Mouse (Mus musculus): ENCODE data around the gene Rimbp2. TPM values are rescaled to one million over a fixed set of nuclear protein-coding genes. Genes with fewer than 3 reads are reported as not detected.
A peak's percentile ranks its signal among the peaks of the same experiment; 100 is the strongest.

Gene Rimbp2
- polyA plus RNA-seq (2015; fragmentation: Nextera tagmentation; extraction: Ambion mirVana) = 0.04 and 0.53 TPM in 2 replicates

DNA sequence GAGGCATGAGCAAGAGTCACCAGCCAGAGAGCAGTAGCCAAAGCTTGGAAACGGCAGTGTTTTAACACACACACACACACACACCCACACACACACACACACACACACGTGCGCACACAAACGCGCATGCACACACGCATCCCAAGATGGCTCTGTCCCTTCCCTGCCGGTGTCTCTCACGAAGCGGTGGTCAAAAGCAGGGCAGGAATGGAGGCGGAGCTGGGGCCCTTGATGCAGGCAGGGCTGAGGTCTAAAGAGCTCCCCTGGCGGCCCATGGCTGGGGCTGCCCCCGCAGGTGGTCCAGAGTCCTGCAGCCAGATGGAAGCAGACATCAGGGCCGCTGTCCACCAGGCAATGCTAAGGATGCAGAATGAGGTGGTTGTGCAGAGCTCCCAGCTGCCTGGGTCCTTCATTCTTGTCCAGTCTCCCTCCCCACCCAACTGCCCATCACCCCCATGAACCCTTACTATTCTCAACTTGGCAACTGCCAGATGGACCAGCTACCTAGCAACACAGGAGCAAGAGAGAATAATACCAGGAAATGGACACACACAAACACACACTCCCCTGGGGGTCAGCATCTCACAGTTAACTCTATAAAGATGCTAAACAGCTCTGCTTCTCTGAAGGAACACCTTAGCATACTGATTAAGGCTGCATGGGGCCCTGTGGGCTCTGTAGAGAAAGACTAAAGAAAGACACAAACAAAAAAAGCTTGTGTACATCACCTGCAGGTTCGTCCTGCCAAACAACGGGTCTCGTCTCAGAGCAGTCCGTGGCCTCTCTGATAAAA is at the start of gene Rimbp2:
Gene Rimbp2, minus strand, starts transcription at position 209 of the 793 bp plus-strand sequence.
- 11% methylated on average over 17 of the region's 17 CpGs for WGBS
- H3K27me3 ChIP-seq (ENCODE audit: insufficient read depth, low read length) = peaks cover 15% of the 10 kb centered on the region
- H3K9ac ChIP-seq (replicated peaks; ENCODE audit: low read length) = 0 out of 2 replicates have a peak within 1 kb of the TSS, but pooled peaks have one; percentile 8
- no peaks in the 10 kb centered on the region for H3K36me3 ChIP-seq (ENCODE audit: insufficient read depth, low read length)
- peaks cover 7% of the 10 kb centered on the region; the same call in 1 of the 2 replicates for H3K4me1 ChIP-seq (ENCODE audit: insufficient read depth, low read length)
- peak within 1 kb of the TSS; percentile 66 for H3K4me2 ChIP-seq (replicated peaks; ENCODE audit: low read depth, low read length)
- ATAC-seq (ENCODE audit: low FRiP score, low TSS enrichment) = peak; percentile 84; the same call in 1 of the 2 replicates
- no peak within 1 kb of the TSS for H3K27ac ChIP-seq (ENCODE audit: low read length)
- peaks cover 3% of the 10 kb centered on the region; the same call in 1 of the 2 replicates for H3K9me3 ChIP-seq (ENCODE audit: low read length)
- peak within 1 kb of the TSS; percentile 40 for H3K4me3 ChIP-seq (ENCODE audit: low read length)

DNA sequence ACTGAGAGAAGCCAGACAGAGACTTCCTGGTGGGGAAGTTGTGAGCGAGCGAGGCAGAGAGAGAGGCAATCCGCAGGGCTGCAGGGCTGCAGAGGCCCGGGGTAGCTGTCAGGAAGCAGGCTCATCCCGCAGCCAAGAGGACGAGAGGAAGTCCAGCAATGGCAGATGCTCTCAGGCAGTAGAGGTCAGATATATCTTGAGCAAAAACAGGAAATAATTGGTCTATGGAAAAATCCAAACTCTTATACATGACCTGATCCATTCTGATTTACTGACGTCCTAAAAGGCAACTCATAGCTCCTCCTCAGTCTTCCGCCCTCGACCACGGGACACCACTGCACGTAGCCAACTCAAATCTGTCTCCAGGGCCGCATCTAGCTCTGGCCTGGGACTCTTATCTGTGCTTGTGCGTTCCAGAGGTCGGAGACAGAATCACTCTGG is 49.3 kb upstream of the Rimbp2 start:
- H3K4me2 ChIP-seq (replicated peaks; ENCODE audit: low read depth, low read length) = no peak overlapping the region
- H3K36me3 ChIP-seq (ENCODE audit: insufficient read depth, low read length) = peaks cover 16% of the 10 kb centered on the region
- H3K27me3 ChIP-seq (ENCODE audit: insufficient read depth, low read length) = no peaks in the 10 kb centered on the region
- ATAC-seq (ENCODE audit: low FRiP score, low TSS enrichment) = peak; percentile 69
- peaks cover 50% of the 10 kb centered on the region for H3K4me1 ChIP-seq (ENCODE audit: insufficient read depth, low read length)
- no peaks in the 10 kb centered on the region for H3K9me3 ChIP-seq (ENCODE audit: low read length)
- H3K9ac ChIP-seq (replicated peaks; ENCODE audit: low read length) = 0 out of 2 replicates have a peak overlapping the region, but pooled peaks have one; percentile 12
- H3K4me3 ChIP-seq (ENCODE audit: low read length) = no peak overlapping the region
- 40% methylated on average over 14 of the region's 14 CpGs for WGBS
- peak overlapping the region; percentile 89 for H3K27ac ChIP-seq (ENCODE audit: low read length)

DNA sequence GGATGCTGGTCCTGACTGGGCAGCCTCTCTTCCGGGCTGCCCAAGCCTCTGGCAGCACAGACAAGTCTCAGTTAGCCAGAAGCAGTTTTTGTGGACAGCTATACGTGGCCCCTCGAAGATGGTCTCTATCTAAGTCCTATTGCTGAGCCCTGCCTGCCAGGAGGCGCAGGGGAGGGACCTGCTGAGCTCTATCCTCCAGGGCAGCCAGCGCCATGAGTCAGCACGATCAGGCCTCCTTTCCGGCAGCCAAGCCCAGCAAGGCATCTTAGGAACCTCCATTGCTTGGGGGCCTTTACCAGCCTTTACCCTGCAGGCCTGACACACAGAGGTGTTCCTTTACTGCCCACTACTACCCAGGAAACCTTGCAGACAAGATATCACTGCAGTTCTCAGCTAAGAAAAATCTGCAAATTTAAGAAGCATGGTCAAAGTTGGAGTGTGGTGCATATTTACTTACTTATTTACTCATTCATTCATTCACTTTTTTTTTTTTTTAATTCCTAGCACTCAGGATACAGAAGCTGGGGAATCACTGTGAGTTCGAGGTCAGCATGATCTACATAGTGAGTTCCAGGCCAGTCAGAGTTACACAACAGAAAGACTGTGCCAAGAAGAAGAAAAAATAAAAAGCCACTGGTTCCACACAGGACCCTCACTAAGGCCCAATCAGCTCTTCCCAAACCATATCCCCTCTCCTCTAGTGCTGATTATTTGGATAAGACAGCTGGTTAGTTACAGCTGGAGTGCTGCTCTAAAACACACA is 47.6 kb upstream of the Rimbp2 start:
- H3K27ac ChIP-seq (ENCODE audit: low read length) = no peak overlapping the region; the same call in 1 of the 2 replicates
- H3K4me1 ChIP-seq (ENCODE audit: insufficient read depth, low read length) = peaks cover 35% of the 10 kb centered on the region

DNA sequence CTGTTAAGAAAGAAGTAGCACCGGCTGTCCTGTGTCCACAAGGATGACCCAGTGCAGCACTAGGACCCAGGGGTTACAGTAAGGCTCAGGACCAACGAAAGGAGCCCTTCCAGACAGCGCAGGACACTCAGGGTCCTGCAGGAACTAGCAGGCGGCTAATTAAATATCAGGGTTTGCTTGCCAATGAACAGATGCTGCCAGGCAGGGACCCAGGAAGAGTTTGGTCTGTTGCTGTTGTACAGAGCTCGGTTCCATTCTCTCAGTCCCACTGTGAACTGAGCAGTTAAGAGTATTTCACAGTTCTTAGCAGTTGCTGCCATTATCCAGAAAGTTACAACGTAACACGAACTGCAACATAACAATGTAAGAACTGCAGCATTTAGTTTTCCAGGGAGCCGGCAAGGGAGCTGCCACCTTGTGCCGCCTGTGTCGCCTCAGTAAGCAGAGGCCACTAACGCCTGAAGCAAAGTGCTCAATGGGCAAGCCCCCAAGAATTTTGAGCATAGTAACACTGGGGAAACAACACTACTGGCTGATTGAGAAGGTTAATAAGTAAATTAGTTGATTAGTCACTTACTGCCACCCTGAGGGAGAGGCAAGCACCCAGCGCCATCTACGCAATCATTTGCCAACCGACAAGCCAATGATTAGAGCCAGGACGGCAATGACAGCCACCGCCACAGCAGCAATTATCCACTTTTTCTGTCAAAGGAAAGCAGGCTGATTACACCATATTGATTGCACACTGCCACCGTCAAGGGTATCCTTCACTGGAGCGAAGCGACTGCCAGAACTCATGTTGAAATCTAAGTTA is 34.1 kb upstream of the Rimbp2 start:
- H3K4me1 ChIP-seq (ENCODE audit: insufficient read depth, low read length) = no peaks in the 10 kb centered on the region
- peaks cover 40% of the 10 kb centered on the region for H3K36me3 ChIP-seq (ENCODE audit: insufficient read depth, low read length)
- H3K4me2 ChIP-seq (replicated peaks; ENCODE audit: low read depth, low read length) = no peak overlapping the region
- H3K9ac ChIP-seq (replicated peaks; ENCODE audit: low read length) = 0 out of 2 replicates have a peak overlapping the region, but pooled peaks have one; percentile 17
- H3K27ac ChIP-seq (ENCODE audit: low read length) = peak overlapping the region; percentile 53
- 60% methylated on average over 19 of the region's 19 CpGs for WGBS
- H3K4me3 ChIP-seq (ENCODE audit: low read length) = no peak overlapping the region
- peak; percentile 69 for ATAC-seq (ENCODE audit: low FRiP score, low TSS enrichment)
- no peaks in the 10 kb centered on the region for H3K9me3 ChIP-seq (ENCODE audit: low read length)
- H3K27me3 ChIP-seq (ENCODE audit: insufficient read depth, low read length) = no peaks in the 10 kb centered on the region

More for the DNA sequence above, 47.6 kb upstream of the Rimbp2 start:
- no peak for ATAC-seq (ENCODE audit: low FRiP score, low TSS enrichment)
- Histone ChIP-seq H3K9me3 (ENCODE audit: low read length) (no peaks in the 10 kb centered on the region), H3K27me3 (ENCODE audit: insufficient read depth, low read length) (no peaks in the 10 kb centered on the region), H3K9ac (replicated peaks; ENCODE audit: low read length) (no peak overlapping the region), H3K36me3 (ENCODE audit: insufficient read depth, low read length) (peaks cover 21% of the 10 kb centered on the region), H3K4me3 (ENCODE audit: low read length) (no peak overlapping the region), H3K4me2 (replicated peaks; ENCODE audit: low read depth, low read length) (no peak overlapping the region)
- WGBS = 60% methylated on average over 8 of the region's 8 CpGs

DNA sequence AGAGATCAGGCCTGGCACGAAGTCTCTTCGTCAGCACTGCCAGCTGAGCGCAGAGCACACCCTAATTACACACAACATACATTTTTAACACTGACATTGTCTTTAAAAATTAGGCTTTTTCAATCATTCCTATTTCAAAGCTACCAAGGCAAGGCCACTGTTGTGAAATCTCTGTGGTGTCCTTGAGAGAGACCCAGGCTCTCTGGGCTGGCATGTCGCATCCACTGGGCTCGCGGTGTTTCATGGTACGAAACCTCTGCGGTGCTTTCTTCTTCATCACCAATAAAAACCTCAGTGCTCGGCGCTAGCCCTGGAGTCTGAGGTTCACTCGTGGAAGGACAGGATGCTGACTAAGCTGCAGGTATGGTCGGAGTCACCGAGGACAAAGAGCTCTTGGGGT is 32.7 kb upstream of the Rimbp2 start:
- H3K9me3 ChIP-seq (ENCODE audit: low read length) = no peaks in the 10 kb centered on the region
- H3K4me1 ChIP-seq (ENCODE audit: insufficient read depth, low read length) = no peaks in the 10 kb centered on the region
- H3K27ac ChIP-seq (ENCODE audit: low read length) = no peak overlapping the region
- no peak for ATAC-seq (ENCODE audit: low FRiP score, low TSS enrichment)
- WGBS = 90% methylated on average over 13 of the region's 13 CpGs
- H3K27me3 ChIP-seq (ENCODE audit: insufficient read depth, low read length) = no peaks in the 10 kb centered on the region
- H3K36me3 ChIP-seq (ENCODE audit: insufficient read depth, low read length) = peaks cover 29% of the 10 kb centered on the region
- no peak overlapping the region for H3K4me3 ChIP-seq (ENCODE audit: low read length)
- no peak overlapping the region for H3K9ac ChIP-seq (replicated peaks; ENCODE audit: low read length)
- H3K4me2 ChIP-seq (replicated peaks; ENCODE audit: low read depth, low read length) = no peak overlapping the region

DNA sequence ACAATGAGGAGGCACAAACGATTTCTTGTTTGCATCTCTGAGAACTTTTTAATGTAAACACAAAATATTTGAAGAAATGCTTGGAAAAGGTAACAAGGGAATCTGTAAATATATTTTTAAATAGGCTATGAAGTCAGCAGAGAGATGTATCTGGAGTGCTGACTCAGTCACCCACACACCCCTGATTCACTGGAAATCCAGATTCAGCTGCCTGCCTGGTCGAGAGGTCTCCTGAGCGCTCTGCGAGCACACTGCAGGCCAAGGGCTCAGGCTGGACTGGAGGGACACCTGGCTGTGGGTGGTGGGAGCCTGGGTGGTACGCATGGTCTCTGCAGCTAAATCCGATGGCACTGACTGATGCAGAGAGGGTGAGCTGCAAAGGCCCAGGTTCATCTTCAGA is 31.2 kb upstream of the Rimbp2 start:
- Histone ChIP-seq H3K36me3 (ENCODE audit: insufficient read depth, low read length) (peaks cover 22% of the 10 kb centered on the region), H3K4me2 (replicated peaks; ENCODE audit: low read depth, low read length) (no peak overlapping the region), H3K27me3 (ENCODE audit: insufficient read depth, low read length) (no peaks in the 10 kb centered on the region), H3K4me3 (ENCODE audit: low read length) (no peak overlapping the region), H3K4me1 (ENCODE audit: insufficient read depth, low read length) (no peaks in the 10 kb centered on the region), H3K9ac (replicated peaks; ENCODE audit: low read length) (no peak overlapping the region), H3K9me3 (ENCODE audit: low read length) (no peaks in the 10 kb centered on the region), H3K27ac (ENCODE audit: low read length) (no peak overlapping the region)
- ATAC-seq (ENCODE audit: low FRiP score, low TSS enrichment) = no peak
- 93% methylated on average over 6 of the region's 6 CpGs for WGBS

DNA sequence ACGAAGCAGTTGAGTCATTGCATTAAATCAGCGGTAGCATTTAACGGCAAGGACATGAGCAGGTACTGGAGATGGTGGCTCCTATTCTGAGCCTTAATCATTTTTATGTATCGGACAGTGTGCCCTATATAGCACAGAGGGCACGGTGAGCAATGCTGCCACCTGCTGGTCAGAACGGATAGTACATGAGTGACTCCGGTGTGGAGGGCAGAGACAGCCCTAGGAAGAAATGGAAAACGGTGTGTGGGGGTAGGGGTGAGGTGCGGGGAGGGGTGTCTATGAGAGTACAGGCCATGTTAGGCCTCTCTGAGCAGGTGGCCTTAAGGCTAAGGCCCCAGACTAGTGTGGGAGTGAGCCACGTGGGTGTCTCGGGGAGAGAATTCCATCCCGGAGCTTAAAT is 28.3 kb upstream of the Rimbp2 start:
- Histone ChIP-seq H3K4me3 (ENCODE audit: low read length) (no peak overlapping the region), H3K36me3 (ENCODE audit: insufficient read depth, low read length) (peaks cover 16% of the 10 kb centered on the region), H3K4me1 (ENCODE audit: insufficient read depth, low read length) (no peaks in the 10 kb centered on the region), H3K27me3 (ENCODE audit: insufficient read depth, low read length) (no peaks in the 10 kb centered on the region), H3K4me2 (replicated peaks; ENCODE audit: low read depth, low read length) (no peak overlapping the region), H3K27ac (ENCODE audit: low read length) (no peak overlapping the region), H3K9ac (replicated peaks; ENCODE audit: low read length) (no peak overlapping the region), H3K9me3 (ENCODE audit: low read length) (peaks cover 5% of the 10 kb centered on the region; the same call in 1 of the 2 replicates)
- WGBS = 23% methylated on average over 12 of the region's 12 CpGs
- ATAC-seq (ENCODE audit: low FRiP score, low TSS enrichment) = peak; percentile 76

DNA sequence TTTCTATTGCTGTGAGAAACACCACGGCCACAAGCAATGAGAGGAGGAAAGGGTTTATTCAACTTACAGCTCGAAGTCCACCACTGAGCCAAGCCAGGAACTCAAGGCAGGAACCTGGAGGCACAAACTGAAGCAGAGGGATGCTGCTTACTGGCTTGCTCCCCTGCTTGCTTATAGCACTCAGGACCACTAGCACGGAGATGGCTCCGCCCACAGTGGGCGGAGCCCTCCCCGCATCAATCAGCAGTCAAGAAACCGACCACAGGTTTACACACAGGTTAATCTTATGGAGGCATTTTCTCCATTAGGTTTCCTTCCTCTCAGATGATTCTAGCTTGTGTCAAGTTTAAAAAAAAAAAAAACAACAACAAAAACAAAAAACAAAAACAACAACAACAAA is 27.6 kb upstream of the Rimbp2 start:
- no peak overlapping the region for H3K9ac ChIP-seq (replicated peaks; ENCODE audit: low read length)
- H3K27ac ChIP-seq (ENCODE audit: low read length) = no peak overlapping the region
- H3K4me1 ChIP-seq (ENCODE audit: insufficient read depth, low read length) = no peaks in the 10 kb centered on the region
- peaks cover 10% of the 10 kb centered on the region for H3K36me3 ChIP-seq (ENCODE audit: insufficient read depth, low read length)
- H3K27me3 ChIP-seq (ENCODE audit: insufficient read depth, low read length) = no peaks in the 10 kb centered on the region
- no peak overlapping the region for H3K4me3 ChIP-seq (ENCODE audit: low read length)
- ATAC-seq (ENCODE audit: low FRiP score, low TSS enrichment) = no peak
- no peak overlapping the region for H3K4me2 ChIP-seq (replicated peaks; ENCODE audit: low read depth, low read length)
- 71% methylated on average over 7 of the region's 7 CpGs for WGBS
- H3K9me3 ChIP-seq (ENCODE audit: low read length) = peaks cover 5% of the 10 kb centered on the region; the same call in 1 of the 2 replicates

DNA sequence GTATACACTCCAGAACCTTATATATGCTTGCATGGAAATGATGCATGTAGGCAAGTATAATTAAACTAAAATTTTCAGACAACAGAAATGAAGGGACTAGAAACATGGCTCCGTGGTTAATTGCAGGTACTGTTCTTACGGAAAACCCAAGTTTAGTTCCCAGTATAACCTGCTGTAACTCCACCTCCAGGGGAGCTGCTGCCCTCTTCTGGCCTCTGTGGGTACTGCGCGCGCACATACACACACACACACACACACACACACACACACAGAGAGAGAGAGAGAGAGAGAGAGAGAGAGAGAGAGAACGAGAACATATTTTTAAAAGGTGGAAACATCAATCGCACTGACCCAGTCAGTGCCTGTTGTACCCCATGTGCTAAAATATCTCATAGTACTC is 25.7 kb upstream of the Rimbp2 start:
- Histone ChIP-seq H3K4me2 (replicated peaks; ENCODE audit: low read depth, low read length) (no peak overlapping the region), H3K9me3 (ENCODE audit: low read length) (peaks cover 5% of the 10 kb centered on the region; the same call in 1 of the 2 replicates), H3K36me3 (ENCODE audit: insufficient read depth, low read length) (no peaks in the 10 kb centered on the region), H3K27me3 (ENCODE audit: insufficient read depth, low read length) (no peaks in the 10 kb centered on the region), H3K27ac (ENCODE audit: low read length) (no peak overlapping the region), H3K4me3 (ENCODE audit: low read length) (no peak overlapping the region), H3K4me1 (ENCODE audit: insufficient read depth, low read length) (no peaks in the 10 kb centered on the region), H3K9ac (replicated peaks; ENCODE audit: low read length) (no peak overlapping the region)
- no peak for ATAC-seq (ENCODE audit: low FRiP score, low TSS enrichment)
- 96% methylated on average over 7 of the region's 7 CpGs for WGBS

Measured in kidney, embryonic 16.5 days (tissue).